Mouse (Mus musculus) thymus, postnatal 0 days (tissue): ENCODE results near the gene Stk16. TPM values are rescaled to one million over a fixed set of nuclear protein-coding genes. Genes with fewer than 3 reads are reported as not detected.
"Not testable (repeated sequence)": the region's sequence is repeated elsewhere in the genome, so short reads cannot be mapped to it uniquely, and the experiment has no call there.

Experiments
- DNase-seq: peaks from one replicate; pipeline ENCODE4 v3.0.0-alpha.2; 2015; ENCODE audit warnings: low spot score
- polyA plus RNA-seq: library from polyadenylated mRNA; unstranded; fragments of >200 nt; fragmentation: Nextera tagmentation; extraction: Ambion mirVana; gene quantifications from 2 replicates; pipeline ENCODE4 v1.2.1, GENCODE M21; 2015

Gene Stk16
- polyA plus RNA-seq, 1 experiment from 2014 or later = 114 TPM

DNA sequence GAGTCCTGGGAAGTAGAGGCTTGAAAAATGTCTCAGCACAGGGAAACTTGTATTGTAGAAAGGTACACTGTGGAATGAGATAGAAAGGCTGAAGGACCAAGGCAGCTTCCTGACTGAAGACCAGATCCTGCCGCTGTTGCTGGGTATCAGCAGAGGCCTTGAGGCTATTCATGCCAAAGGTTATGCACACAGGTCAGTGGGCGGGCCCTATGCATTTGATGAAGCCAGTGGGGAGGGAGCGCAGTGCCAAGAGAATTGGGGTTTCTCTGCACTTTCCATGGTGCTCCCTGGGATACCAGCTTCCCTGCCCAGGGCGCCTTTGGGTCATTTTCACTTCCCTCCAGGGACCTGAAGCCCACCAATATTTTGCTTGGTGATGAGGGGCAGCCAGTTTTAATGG lies 1.9 kb downstream of the Stk16 start:
- no peak for DNase-seq

DNA sequence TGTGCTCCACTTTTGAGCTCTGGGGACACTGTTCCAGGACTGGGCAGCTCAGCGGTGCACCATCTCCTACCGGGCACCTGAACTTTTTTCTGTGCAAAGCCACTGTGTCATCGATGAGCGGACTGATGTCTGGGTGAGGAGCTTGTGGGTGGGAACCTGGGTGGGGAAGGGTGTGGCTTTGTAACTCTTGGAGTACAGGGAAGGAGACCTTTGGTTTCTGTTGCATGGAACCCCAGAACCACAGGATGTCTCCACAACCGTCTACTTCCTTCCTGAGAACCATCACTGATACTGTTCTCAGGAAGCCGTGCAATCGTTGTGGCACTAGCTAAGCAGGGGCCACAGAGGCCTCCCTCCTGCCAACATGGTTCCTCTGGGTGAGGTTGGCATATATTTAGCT lies 2.5 kb downstream of the Stk16 start:
- DNase-seq = no peak

DNA sequence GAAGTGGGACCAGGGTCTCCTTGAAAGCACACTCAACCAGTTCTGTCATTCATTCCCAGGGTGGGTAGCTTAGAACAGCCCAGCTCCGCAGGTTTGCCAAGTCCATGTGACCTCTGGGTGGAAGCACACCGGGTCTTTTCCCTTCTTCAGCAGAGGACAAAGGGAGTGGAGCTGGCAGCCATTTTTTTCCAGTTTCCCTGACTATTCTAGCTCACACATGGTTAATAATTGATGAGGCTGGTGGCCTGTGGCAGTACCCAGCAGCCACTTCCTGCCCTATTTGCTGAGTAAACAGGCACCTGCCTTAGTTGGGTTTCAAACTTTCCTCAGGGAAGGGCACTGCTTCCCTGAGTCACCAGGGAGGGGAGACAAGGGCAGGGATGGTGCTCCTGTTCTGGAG lies 3.8 kb downstream of the Stk16 start:
- no peak for DNase-seq

DNA sequence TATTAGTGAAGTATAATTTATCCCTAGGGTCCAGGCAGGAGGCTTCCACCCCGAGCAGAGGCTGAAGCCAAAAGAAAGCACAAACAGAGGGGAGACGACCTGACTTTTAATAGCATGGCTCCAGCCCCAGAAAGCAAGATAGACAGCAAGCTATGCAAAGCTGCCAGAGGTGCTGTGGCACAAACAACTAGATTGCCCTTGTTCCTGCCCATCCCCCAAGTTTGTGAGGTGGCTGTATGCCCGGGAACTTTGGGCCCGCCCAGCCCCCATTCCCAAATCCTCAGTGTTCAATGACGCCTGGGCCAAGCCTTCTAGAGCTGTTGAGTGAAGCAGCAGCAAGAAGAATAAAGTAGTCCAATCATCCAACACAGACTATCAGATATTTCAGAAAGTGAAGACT lies 4.2 kb downstream of the Stk16 start:
- DNase-seq = no peak

DNA sequence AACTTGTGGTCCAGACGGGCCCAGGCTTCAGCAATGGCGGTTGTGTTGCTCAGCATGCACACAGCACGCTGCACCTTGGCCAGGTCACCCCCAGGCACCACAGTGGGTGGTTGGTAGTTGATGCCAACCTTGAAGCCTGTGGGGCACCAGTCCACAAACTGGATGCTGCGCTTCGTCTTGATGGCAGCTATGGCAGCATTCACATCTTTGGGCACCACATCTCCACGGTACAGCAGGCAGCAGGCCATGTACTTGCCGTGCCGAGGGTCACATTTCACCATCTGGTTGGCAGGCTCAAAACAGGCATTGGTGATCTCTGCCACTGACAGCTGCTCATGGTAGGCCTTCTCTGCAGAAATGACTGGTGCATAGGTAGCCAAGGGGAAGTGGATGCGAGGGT lies 5.1 kb downstream of the Stk16 start:
- DNase-seq = no peak

DNA sequence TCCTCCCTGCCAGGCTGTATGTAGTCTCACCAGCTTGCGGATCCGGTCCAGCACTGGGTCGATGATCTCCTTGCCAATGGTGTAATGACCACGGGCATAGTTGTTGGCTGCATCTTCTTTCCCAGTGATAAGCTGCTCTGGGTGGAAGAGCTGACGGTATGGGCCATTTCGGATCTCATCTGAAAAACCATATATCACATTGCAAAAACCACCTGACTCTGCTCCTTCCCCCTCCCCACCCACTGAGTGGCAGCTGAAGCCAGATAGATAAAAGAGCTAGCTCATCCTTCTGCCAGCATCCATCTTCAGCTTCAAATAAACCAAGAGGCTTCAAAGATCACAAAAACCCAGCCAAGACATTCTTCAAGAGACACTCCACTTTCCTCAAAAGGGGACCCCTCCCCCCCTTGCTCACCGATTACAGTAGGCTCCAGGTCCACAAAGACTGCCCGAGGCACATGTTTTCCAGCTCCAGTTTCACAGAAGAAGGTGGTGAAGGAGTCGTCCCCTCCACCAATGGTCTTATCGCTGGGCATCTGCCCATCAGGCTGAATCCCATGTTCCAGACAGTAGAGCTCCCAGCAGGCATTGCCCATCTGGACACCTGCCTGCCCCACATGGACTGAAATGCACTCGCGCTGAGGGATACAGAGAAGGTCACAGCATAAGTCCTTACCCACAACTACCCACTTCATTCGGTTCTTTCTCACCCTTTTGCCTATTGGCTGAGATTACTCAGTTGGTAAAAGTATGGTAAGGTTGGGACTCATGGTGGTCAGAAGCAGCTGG lies 6.4 kb downstream of the Stk16 start:
- DNase-seq = peak; percentile 49

DNA sequence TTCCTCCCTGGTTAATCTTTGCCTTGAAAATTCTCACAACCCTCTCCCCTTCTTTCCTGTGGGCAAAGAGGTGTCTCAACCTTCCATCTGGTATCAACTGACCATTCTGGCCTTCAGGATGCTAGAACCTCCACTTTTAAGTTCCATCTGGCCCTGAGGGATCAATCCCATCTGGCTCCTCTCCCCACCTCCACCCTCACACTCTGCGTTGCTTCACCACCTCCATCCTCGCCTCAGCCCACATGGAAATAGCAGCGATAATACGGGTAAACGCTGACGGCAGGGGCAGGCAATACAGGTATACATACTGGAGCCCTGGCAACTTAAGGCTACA lies 7.2 kb downstream of the Stk16 start:
- DNase-seq = no peak

DNA sequence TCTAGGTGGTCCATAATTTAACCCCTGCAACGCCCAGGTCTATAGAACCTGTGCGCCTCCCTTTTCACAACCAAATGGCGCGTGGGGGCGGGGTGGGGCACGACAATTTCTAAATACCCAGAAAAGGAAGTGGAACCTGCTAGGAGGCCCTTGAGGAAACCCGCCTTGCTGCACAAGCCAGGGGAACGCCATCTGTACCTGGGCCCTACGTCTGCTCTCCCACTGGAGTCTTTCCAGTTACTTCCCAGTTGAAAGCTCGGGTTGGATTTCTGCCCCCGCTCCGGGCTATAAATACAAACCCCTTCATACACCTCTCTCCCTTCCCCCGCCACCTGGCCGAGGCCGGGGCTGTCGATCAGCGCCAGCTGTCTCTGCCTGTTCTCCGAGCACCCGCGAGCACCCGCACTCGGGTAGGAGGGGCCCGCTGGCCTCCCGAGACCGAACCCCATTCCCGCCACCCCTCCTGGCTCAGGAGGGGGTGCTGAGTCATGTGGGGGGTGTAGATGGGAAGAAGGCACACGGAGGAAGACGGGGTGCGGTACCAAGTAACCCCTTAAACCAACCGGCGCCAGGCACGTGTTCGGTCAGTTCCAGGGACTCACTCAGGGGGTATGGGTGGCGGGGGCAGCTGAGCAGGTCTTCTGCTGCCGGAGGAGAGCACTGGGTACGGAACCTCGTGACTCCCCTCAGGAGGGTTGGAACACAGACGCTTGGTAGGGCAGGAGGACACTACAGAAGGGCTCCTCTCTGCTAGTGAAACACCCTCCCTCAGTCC lies 7.8 kb downstream of the Stk16 start:
- peak; percentile 67 for DNase-seq

DNA sequence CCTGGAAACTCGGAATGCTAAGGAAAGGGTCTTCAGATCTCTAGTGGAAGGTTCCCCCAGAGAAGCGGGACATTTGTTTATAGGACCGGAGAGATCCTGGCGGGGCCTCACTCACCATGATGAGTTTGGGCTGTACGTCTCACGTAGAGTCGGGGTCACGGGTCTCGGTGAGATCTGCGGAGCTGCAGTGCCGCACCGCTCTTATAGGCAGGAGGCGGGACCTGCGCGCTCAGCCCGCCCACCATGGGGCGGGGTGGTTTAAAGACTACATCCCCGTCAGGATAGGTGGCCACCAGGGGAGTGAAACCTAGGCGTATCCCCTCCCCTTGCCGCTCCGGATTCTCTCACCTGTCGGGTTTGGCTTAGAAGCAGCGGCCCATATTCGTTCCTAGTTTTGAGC lies 8.4 kb downstream of the Stk16 start:
- DNase-seq = peak; percentile 95

DNA sequence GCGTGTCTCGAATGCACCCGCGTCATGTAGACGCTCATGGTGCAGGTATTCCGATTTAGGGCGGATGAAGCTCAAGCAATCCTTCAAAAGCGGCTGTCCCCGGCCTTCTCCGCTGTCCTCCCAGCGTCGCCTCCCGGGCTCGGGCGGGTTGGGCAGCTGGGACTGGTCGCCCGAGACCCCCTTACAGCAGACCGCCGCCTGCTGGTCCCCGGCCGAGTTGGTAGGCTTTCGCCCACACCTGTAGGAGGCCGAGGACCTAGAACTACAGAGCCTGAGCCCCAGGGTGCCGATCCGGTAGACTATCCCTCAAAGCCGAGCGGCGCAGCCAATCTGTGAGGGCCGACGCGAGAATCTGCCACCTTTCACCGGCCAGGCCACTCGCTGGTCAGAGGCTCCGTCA lies 8.9 kb downstream of the Stk16 start, which contains the start of gene Tuba4a:
Tuba4a (minus strand) TSS at position 335 of the 400 bp plus-strand sequence.
- no peak for DNase-seq

DNA sequence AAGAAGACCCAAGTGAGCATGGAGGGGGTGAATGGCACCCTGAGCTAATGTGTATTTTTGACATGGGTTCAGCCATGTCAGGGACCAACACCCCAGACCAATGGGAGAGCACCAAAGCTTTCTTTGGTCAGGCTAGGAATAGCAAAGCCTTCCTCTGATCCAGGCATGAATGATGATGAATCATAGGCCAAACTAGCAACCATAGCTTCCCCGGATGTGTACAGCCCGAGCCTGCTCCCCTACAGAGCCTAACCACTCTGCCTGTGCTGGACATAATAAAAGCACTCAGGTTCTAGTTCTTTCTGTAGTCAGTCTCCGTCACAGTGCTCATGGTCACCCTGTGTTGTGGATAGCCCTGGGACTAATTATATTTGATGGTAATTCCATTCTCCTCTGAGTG lies 10.9 kb downstream of the Stk16 start:
- no peak for DNase-seq

DNA sequence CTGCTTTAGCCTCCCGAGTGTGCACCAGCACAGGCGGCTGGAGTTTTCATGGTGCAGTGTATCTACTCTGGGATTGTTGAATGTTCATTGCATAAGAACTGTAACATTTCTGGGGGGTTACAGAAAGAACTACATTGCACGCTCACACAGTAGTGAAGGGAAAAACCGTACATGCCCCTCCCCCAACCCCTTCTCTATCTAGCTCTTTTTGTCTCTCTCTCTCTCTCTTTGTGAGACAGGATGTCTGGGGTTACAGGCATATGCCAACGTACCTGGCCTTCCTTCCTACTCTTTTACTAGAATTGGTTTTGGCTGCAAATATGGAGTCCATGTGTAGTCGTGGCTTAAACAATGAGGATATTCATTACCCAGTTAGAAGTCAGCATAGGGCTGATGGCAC lies 12.3 kb downstream of the Stk16 start:
- peak; percentile 68 for DNase-seq

DNA sequence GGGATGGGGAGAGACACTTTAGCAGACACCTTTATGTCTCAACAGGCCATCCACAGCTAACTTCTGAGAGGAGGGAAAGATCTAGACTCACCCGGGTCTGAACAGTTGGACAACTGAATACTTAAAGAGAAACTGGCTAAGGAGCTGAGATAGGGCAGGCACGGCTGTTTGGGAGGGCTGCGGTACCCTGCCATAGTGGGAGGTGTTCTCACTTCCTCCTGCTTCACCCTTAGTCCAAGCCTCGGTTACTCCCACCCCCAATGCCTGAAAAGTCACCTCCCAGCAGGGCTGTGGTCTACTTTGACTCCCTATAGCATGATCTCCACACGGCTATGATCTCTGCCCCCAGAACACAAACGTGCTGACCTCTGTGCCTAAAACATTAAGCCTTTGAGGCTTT lies 12.9 kb downstream of the Stk16 start:
- no peak for DNase-seq

DNA sequence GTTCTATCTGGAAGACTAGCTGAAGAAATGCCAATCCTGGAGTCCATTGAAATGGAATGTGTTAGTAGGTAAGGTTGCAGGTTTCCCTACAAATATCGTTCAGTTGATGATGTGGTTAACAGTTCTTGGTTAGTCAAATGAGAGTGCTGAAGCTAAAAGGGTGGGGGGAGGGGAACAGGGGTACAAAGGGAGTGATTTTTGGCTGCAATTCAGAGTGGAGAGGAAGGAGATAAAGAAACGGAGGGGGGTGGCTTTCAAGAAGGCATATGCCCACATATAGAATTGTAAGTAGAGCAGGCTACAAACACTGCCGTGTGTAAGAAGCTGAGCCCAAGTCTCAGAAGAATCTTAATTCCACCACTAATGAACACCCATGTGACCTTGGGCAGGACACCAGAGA lies 14.8 kb downstream of the Stk16 start:
- DNase-seq = no peak

DNA sequence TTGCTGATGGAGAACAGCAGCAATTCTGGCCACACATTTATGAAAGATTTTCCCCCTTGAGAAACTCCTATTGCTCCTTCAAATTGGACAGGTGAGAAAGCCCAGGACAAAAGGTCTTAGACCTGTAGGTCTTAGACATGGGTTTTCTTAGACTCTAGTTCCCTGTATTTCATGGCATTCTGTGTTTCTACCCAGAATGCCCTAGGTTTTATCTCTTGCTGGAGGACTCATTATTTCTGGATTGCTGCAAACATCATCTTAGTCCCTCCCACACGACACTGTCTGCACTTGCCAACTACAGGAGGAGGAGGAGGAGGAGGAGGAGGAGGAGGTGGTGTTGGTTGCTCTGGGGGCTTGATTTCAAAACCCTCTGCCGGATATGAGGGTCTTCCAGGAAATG lies 15.5 kb downstream of the Stk16 start:
- no peak for DNase-seq

DNA sequence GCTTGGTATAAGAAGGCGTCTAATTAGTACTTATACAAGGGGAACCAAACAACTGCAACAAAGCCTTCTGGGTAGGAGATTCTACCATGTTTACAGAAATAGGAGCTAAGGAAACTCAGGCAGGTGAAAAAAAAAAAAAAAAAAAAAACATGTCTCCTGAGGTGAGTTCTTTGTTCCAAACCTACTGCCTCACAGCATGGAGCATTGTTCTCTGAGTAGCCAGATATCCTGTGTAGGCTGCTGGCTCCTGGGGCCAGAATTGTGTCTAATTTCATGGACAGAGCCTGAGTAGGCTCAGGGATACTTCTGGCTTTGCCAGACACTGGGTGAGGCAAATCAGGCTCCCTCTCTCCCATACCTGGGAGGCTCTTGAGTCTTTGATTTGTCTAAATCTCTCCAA lies 17.0 kb downstream of the Stk16 start:
- DNase-seq = no peak

DNA sequence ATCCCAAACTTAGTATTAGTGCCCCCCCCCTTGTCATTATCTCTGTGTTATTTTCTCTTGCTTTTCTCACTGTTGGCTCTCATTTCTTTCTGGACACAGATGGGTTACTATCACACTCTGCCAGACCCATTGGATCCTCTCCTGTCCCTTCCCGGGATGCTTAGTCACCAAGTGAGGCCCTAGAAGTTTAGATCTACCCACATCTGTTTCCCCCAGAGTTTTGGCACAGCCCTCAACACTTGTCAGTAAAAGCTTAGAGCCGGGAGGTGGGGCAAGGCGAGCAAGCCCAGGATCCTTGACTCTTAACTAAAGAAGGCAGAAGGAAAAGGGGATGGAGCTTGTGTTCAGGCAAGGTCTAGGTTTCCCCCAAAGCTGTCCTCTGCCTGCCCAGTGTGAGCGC lies 18.5 kb downstream of the Stk16 start:
- no peak for DNase-seq

DNA sequence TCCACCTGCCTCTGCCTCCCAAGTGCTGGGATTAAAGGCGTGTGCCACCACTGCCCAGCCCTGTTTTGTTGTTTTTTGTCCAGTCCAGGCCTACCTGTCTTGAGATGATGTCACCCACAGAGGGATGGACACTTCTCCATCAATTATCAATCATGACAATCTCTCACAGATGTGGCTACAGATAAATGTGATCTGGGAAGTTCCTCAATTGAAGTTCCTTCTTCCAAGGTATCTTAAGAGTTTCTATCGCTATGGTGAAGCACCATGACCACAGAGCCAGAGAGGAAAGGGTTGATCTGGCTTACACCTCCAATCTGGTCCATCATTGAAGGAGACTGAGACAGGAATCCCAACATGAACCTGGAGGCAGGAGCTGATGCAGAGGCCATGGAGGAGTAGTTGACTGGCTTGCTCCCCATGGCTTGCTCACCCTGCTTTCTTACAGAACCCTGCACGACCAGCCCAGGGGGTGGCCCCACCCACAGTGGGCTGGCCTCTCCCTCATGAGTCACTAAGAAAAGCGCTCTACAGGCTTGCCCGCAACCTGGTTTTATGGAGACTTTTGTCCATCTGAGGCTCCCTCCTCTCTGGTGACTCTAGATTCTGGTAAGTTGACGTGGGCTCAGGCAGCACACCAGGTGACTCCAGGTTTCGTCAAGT lies 19.8 kb downstream of the Stk16 start:
- DNase-seq = no peak

DNA sequence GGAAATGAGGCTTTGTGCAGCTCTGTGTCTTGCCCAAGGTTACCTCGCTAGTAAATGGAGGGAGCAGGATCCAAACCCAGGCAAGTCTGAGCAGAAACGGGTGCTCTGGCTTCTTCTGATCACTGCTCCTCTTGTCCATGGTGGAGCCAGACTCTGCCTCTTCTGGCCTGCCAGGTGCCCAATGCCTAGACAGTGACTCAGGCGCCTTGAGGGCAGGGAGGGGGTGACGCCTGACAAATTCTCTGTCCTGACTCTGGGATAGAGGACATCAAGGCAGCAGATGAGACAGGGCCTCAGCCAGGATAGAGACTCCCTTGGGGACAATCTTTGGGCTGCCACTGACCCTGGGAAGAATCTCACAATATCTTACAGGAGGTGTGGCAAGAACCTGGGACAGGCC lies 20.6 kb downstream of the Stk16 start:
- no peak for DNase-seq

DNA sequence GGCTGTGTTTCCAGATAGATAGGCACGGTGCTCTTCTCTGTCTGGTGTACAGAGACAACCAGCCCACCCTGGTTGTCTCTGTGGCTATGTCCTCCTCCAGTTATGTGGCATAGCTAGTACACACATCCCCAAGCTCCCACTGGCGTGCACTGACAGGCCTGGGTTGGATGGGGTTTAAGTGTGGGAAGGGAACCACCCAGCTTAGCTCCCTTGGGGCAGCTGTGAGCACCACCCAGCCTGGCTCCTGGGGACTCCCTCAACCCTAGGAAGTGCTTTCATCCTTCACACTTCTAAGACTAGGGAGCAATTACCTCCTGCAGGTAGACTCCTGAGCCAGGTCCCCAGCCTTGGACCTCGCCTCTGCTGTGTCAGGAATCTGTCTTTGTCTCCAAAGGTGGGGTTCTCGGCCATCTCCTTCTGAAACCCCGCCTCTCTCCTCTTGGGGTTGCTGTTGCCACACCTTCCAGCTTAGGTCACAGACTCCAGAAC lies 21.1 kb downstream of the Stk16 start, which contains the start of gene A630095N17Rik:
A630095N17Rik (minus strand) TSS at position 439 of the 489 bp plus-strand sequence.
- no peak for DNase-seq

DNA sequence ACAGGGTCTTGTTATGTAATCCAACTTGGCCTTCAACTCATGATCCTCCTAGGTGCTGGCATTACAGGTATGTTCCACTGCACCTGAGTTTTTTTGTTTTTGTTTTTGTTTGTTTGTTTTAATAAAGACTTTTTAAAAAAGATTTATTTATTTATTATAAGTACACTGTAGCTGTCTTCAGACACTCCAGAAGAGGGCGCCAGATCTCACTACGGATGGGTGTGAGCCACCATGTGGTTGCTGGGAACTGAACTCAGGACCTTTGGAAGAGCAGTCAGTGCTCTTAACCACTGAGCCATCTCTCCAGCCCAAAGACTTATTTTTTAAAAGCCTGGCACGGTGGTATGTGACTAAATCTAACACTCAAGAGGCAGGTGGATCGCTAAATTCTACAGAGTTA lies 21.9 kb downstream of the Stk16 start:
- not testable (repeated sequence) for DNase-seq

DNA sequence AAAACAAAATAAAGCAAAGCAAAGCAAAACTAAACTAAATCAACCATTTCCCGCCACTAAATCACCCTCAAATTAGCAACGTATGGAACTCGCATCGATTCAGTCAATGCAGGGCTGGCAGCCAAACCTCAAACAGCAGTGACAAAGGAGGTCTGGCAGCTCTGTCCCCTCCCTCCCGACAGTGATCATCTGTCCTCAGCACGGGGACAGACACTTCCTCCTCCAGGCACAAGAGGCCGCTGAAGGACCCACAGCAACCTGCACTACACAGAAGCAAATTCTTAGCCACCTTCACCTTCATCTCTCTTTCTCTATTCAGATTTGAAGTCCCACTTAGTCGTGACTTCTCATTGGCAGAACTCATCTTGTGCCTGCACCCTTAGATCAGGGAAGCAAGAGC lies 24.0 kb downstream of the Stk16 start:
- DNase-seq = peak; percentile 70
